Mouse (Mus musculus): ENCODE results near the gene Acvr1. TPM values are rescaled to one million over a fixed set of nuclear protein-coding genes. Genes with fewer than 3 reads are reported as not detected.

Gene Acvr1
- polyA plus RNA-seq, 1 experiment from 2014 or later: 12.9 TPM

GRCm38 (mm10) chr2:58476956-58477715 is 89.8 kb downstream of the Acvr1 start:
- WGBS (ENCODE audit: insufficient replicate concordance): 58% methylated on average over 12 of the region's 12 CpGs
- Histone ChIP-seq H3K9ac (ENCODE audit: low read depth, low read length) (no peak overlapping the region), H3K36me3 (ENCODE audit: control insufficient read depth, insufficient read depth, low read length) (peaks cover 3% of the 10 kb centered on the region)

GRCm38 (mm10) chr2:58475578-58475977 is 91.4 kb downstream of the Acvr1 start:
- 91% methylated on average over 8 of the region's 8 CpGs for WGBS (ENCODE audit: insufficient replicate concordance)
- Histone ChIP-seq H3K9me3 (replicated peaks; ENCODE audit: control insufficient read depth, low read length) (no peaks in the 10 kb centered on the region), H3K27me3 (ENCODE audit: control insufficient read depth, insufficient read depth, low read length) (no peaks in the 10 kb centered on the region), H3K36me3 (ENCODE audit: control insufficient read depth, insufficient read depth, low read length) (peaks cover 3% of the 10 kb centered on the region), H3K4me1 (ENCODE audit: control insufficient read depth, insufficient read depth, low read length) (no peaks in the 10 kb centered on the region), H3K9ac (ENCODE audit: low read depth, low read length) (no peak overlapping the region), H3K4me3 (ENCODE audit: low read depth, low read length) (no peak overlapping the region), H3K4me2 (no peak overlapping the region), H3K27ac (ENCODE audit: low read depth, low read length) (no peak overlapping the region)
- ATAC-seq (replicated peaks; ENCODE audit: insufficient number of reproducible peaks, low FRiP score, low TSS enrichment): no peak

More at GRCm38 (mm10) chr2:58476956-58477715, 89.8 kb downstream of the Acvr1 start:
- no peak overlapping the region for H3K4me2 ChIP-seq
- H3K4me3 ChIP-seq (ENCODE audit: low read depth, low read length): no peak overlapping the region
- no peak for ATAC-seq (replicated peaks; ENCODE audit: insufficient number of reproducible peaks, low FRiP score, low TSS enrichment)
- H3K9me3 ChIP-seq (replicated peaks; ENCODE audit: control insufficient read depth, low read length): no peaks in the 10 kb centered on the region
- no peaks in the 10 kb centered on the region for H3K4me1 ChIP-seq (ENCODE audit: control insufficient read depth, insufficient read depth, low read length)
- H3K27ac ChIP-seq (ENCODE audit: low read depth, low read length): no peak overlapping the region
- H3K27me3 ChIP-seq (ENCODE audit: control insufficient read depth, insufficient read depth, low read length): no peaks in the 10 kb centered on the region

DNA sequence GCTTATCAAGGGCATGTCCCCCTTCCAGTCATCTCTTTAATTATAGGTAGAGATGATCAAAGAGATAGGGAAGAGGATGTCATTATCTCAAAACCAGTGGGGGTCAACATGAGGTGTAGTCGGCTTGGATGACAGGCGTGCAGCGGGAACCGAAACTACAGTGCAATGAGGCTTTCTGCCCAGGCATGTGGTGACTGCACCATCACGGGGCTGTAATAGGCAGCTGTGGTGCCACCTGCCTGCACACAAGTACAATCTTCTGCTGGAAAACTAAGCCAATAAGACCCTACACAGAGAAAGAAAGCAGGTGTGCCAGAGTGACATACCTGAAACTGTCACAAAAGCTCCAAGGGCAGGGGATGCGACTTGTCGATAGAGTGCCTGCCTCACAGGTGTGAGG is 96.7 kb downstream of the Acvr1 start:
- WGBS (ENCODE audit: insufficient replicate concordance): 85% methylated on average over 7 of the region's 7 CpGs
- H3K36me3 ChIP-seq (ENCODE audit: control insufficient read depth, insufficient read depth, low read length): peaks cover 24% of the 10 kb centered on the region
- no peaks in the 10 kb centered on the region for H3K27me3 ChIP-seq (ENCODE audit: control insufficient read depth, insufficient read depth, low read length)
- no peak overlapping the region for H3K4me2 ChIP-seq
- H3K9ac ChIP-seq (ENCODE audit: low read depth, low read length): no peak overlapping the region
- H3K4me3 ChIP-seq (ENCODE audit: low read depth, low read length): no peak overlapping the region
- H3K9me3 ChIP-seq (replicated peaks; ENCODE audit: control insufficient read depth, low read length): no peaks in the 10 kb centered on the region
- no peak overlapping the region for H3K27ac ChIP-seq (ENCODE audit: low read depth, low read length)
- ATAC-seq (replicated peaks; ENCODE audit: insufficient number of reproducible peaks, low FRiP score, low TSS enrichment): no peak
- no peaks in the 10 kb centered on the region for H3K4me1 ChIP-seq (ENCODE audit: control insufficient read depth, insufficient read depth, low read length)

- ATAC-seq (replicated peaks; ENCODE audit: insufficient number of reproducible peaks, low FRiP score, low TSS enrichment): no peak
- no peak within 1 kb of the TSS for H3K9ac ChIP-seq (ENCODE audit: low read depth, low read length)
- H3K4me2 ChIP-seq: no peak within 1 kb of the TSS
- no peaks in the 10 kb centered on the region for H3K4me1 ChIP-seq (ENCODE audit: control insufficient read depth, insufficient read depth, low read length)
- no peak within 1 kb of the TSS for H3K4me3 ChIP-seq (ENCODE audit: low read depth, low read length)
- H3K9me3 ChIP-seq (replicated peaks; ENCODE audit: control insufficient read depth, low read length): no peaks in the 10 kb centered on the region
- no peak within 1 kb of the TSS for H3K27ac ChIP-seq (ENCODE audit: low read depth, low read length)
- 83% methylated on average over 7 of the region's 7 CpGs for WGBS (ENCODE audit: insufficient replicate concordance)
- H3K36me3 ChIP-seq (ENCODE audit: control insufficient read depth, insufficient read depth, low read length): peaks cover 29% of the 10 kb centered on the region
- no peaks in the 10 kb centered on the region for H3K27me3 ChIP-seq (ENCODE audit: control insufficient read depth, insufficient read depth, low read length)
Measured at GRCm38 (mm10) chr2:58469816-58470215, 97.1 kb downstream of the Acvr1 start, which contains the start of gene Gm17409. Gm17409 (plus strand) TSS chr2:58470116.

- no peak overlapping the region for H3K4me2 ChIP-seq
- H3K27me3 ChIP-seq (ENCODE audit: control insufficient read depth, insufficient read depth, low read length): no peaks in the 10 kb centered on the region
- no peak overlapping the region for H3K9ac ChIP-seq (ENCODE audit: low read depth, low read length)
- H3K4me3 ChIP-seq (ENCODE audit: low read depth, low read length): no peak overlapping the region
- 80% methylated on average over 14 of the region's 14 CpGs for whole genome bisulfite sequencing (ENCODE audit: insufficient replicate concordance)
- peaks cover 24% of the 10 kb centered on the region for H3K36me3 ChIP-seq (ENCODE audit: control insufficient read depth, insufficient read depth, low read length)
- H3K27ac ChIP-seq (ENCODE audit: low read depth, low read length): no peak overlapping the region
- H3K9me3 ChIP-seq (replicated peaks; ENCODE audit: control insufficient read depth, low read length): no peaks in the 10 kb centered on the region
- H3K4me1 ChIP-seq (ENCODE audit: control insufficient read depth, insufficient read depth, low read length): no peaks in the 10 kb centered on the region
- ATAC-seq (replicated peaks; ENCODE audit: insufficient number of reproducible peaks, low FRiP score, low TSS enrichment): no peak
Measured at GRCm38 (mm10) chr2:58458820-58459371, 108.1 kb downstream of the Acvr1 start.

GRCm38 (mm10) chr2:58457488-58457865 is 109.5 kb downstream of the Acvr1 start:
- Histone ChIP-seq H3K4me2 (no peak overlapping the region), H3K9me3 (replicated peaks; ENCODE audit: control insufficient read depth, low read length) (no peaks in the 10 kb centered on the region), H3K9ac (ENCODE audit: low read depth, low read length) (no peak overlapping the region), H3K36me3 (ENCODE audit: control insufficient read depth, insufficient read depth, low read length) (peaks cover 19% of the 10 kb centered on the region), H3K4me1 (ENCODE audit: control insufficient read depth, insufficient read depth, low read length) (no peaks in the 10 kb centered on the region), H3K27me3 (ENCODE audit: control insufficient read depth, insufficient read depth, low read length) (no peaks in the 10 kb centered on the region), H3K27ac (ENCODE audit: low read depth, low read length) (no peak overlapping the region), H3K4me3 (ENCODE audit: low read depth, low read length) (no peak overlapping the region)
- WGBS (ENCODE audit: insufficient replicate concordance): 92% methylated on average over 5 of the region's 5 CpGs
- ATAC-seq (replicated peaks; ENCODE audit: insufficient number of reproducible peaks, low FRiP score, low TSS enrichment): no peak

GRCm38 (mm10) chr2:58456843-58457487 is 110.0 kb downstream of the Acvr1 start:
- Histone ChIP-seq H3K4me1 (ENCODE audit: control insufficient read depth, insufficient read depth, low read length) (no peaks in the 10 kb centered on the region), H3K4me3 (ENCODE audit: low read depth, low read length) (no peak overlapping the region), H3K27ac (ENCODE audit: low read depth, low read length) (no peak overlapping the region), H3K9ac (ENCODE audit: low read depth, low read length) (no peak overlapping the region), H3K27me3 (ENCODE audit: control insufficient read depth, insufficient read depth, low read length) (no peaks in the 10 kb centered on the region), H3K4me2 (no peak overlapping the region), H3K36me3 (ENCODE audit: control insufficient read depth, insufficient read depth, low read length) (peaks cover 18% of the 10 kb centered on the region), H3K9me3 (replicated peaks; ENCODE audit: control insufficient read depth, low read length) (no peaks in the 10 kb centered on the region)
- 88% methylated on average over 8 of the region's 8 CpGs for WGBS (ENCODE audit: insufficient replicate concordance)
- no peak for ATAC-seq (replicated peaks; ENCODE audit: insufficient number of reproducible peaks, low FRiP score, low TSS enrichment)

DNA sequence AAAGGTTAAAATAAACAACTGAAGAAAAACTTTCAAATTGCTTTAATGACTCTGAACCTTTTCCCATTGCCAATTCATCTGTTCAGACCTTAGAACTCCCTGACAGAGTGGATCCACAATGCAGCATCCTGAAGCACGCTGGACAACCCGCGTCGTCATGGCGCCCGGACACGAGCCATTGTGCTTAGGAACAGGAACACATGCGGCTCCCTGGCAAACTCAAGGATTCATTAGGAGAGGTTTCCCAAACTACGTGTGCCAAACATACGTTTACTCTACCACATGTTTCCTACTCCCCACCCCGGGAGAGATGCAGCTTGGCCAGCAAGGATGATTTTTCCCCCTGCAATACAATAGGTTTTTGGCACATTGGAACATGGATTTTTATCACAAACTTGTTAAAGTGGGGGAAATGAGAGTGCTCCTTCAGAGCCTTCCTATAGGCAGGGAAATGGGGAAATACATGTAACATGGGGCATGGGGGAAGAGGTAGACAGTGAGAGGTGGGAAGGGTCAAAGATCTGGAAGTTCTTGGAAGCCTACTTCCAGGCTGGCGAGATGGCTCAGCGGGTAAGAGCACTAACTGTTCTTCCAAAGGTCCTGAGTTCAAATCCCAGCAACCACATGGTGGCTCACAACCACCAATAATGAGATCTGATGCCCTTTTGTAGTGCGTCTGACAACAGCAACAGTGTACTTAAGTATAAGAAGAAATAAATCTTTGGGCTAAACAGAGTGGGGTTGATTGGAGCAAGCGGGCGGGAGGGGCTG is 112.7 kb downstream of the Acvr1 start:
- Histone ChIP-seq H3K36me3 (ENCODE audit: control insufficient read depth, insufficient read depth, low read length) (peaks cover 18% of the 10 kb centered on the region), H3K27me3 (ENCODE audit: control insufficient read depth, insufficient read depth, low read length) (no peaks in the 10 kb centered on the region), H3K9ac (ENCODE audit: low read depth, low read length) (no peak overlapping the region), H3K4me1 (ENCODE audit: control insufficient read depth, insufficient read depth, low read length) (no peaks in the 10 kb centered on the region), H3K27ac (ENCODE audit: low read depth, low read length) (no peak overlapping the region), H3K4me2 (no peak overlapping the region), H3K4me3 (ENCODE audit: low read depth, low read length) (no peak overlapping the region), H3K9me3 (replicated peaks; ENCODE audit: control insufficient read depth, low read length) (no peaks in the 10 kb centered on the region)
- no peak for ATAC-seq (replicated peaks; ENCODE audit: insufficient number of reproducible peaks, low FRiP score, low TSS enrichment)
- WGBS (ENCODE audit: insufficient replicate concordance): 88% methylated on average over 16 of the region's 16 CpGs
